Mouse (Mus musculus): Measurements from ENCODE around the gene Nsun5. TPM values are rescaled to one million over a fixed set of nuclear protein-coding genes. Genes with fewer than 3 reads are reported as not detected.

Nsun5 gene
- 35.3 and 37.3 TPM in 2 replicates for polyA plus RNA-seq (2015; fragmentation: Nextera tagmentation; extraction: Ambion mirVana)

DNA sequence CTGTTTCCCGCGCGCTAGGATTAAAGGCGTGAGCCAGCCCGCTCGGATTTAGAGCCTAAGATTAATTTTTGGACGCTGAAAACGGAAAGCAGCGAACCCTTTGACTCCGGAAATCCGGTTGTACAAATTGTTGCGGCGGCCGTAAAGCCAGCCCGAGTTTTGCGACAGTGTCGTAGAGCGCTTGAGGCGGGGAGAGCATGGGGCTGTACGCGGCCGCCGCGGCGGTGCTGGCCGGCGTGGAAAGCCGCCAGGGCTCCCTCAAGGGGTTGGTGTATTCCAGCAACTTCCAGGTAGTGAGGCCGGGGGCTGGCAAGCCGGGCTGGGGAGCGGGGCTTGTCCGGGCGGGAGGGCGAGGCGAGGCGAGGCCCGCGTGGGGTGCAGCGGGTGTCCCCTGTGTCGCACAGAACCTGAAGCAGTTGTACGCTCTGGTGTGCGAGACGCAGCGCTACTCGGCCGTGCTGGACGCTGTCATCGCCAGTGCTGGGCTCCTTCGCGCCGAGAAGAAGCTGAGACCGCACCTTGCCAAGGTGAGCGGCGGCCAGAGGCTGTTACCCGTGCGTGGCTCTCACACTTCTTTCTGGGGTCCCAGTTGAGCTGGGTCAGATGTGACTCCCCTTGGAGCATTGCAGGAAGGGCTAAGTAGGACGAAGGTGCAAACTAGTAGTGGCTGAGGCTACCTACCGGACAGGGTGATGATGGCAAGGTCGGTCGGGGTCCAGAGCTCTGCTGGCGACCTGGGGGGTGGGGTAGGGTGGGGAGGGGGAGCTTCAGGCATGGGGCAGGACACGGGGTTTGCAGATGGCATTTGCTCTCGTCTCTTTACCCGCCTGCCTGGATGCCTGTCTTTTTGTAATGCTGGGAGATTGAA, at the start of gene Nsun5:
Nsun5 (plus strand) TSS at position 167 of the 868 bp plus-strand sequence.
- Histone ChIP-seq H3K9me3 (no peaks in the 10 kb centered on the region), H3K4me1 (peaks cover 18% of the 10 kb centered on the region), H3K27ac (peak within 1 kb of the TSS; percentile 83), H3K9ac (peak within 1 kb of the TSS; percentile 94), H3K4me3 (peak within 1 kb of the TSS; percentile 99), H3K4me2 (peak within 1 kb of the TSS; percentile 86), H3K27me3 (replicated peaks) (no peaks in the 10 kb centered on the region), H3K36me3 (replicated peaks) (peaks cover 26% of the 10 kb centered on the region)
- under 1% methylated on average over 63 of the region's 64 CpGs for WGBS
- ATAC-seq (replicated peaks): peak; percentile 76

DNA sequence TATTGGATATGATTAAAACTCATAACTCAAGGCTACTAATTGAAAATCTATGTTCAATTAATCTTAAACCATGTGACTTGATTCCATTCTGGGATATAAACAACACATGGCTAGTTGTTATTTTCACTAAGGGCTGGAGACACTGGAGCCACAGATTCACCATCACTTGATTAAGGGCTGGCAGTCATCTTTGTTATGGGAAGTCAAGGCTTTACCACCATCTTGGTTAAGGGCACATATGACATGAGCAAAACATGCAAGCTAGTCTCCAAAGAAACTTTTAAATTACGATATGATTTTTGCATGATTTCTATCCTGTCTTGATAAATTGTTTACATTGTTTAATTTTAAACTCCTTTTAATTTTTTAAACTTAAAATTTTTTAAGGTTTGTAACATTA, 47.6 kb upstream of the Nsun5 start:
- H3K27ac ChIP-seq: no peak overlapping the region
- WGBS: 86% methylated on average over 1 of the region's 1 CpGs

DNA sequence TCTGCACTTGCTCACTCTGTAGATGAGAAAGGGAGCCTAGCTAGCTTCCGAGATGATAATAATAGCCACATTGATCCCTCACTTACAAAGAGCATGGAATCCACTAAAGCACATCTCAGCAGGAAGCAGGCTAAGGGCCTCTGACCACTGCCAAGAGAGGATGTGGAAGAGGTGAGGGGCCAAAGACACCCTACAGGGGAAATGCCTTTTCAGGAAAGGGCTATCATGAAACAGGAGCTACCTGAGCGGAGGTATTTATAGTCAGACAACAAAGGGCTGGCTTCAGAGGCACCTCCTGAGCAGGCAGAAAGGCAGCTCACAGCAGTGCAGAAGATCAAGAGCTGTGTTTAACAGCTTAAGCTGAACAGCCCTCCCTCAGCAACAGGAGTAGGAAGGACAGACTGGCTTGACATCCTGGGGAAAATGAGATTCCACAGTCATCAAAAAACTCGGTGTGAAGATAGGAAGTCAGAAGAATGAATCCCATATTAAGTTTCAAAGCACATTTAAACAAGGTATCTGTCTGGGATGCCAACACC, 43.6 kb upstream of the Nsun5 start:
- peak; percentile 63; the same call in 1 of the 2 replicates for ATAC-seq (replicated peaks)
- Histone ChIP-seq H3K27ac (peak overlapping the region; percentile 54; the same call in 1 of the 2 replicates), H3K4me2 (no peak overlapping the region), H3K4me1 (no peaks in the 10 kb centered on the region), H3K27me3 (replicated peaks) (no peaks in the 10 kb centered on the region), H3K36me3 (replicated peaks) (no peaks in the 10 kb centered on the region), H3K9me3 (no peaks in the 10 kb centered on the region), H3K4me3 (no peak overlapping the region), H3K9ac (no peak overlapping the region)
- 7% methylated on average over 3 of the region's 3 CpGs for WGBS

More for the DNA sequence above, 47.6 kb upstream of the Nsun5 start:
- no peak for ATAC-seq (replicated peaks)
- Histone ChIP-seq H3K4me1 (no peaks in the 10 kb centered on the region), H3K4me3 (no peak overlapping the region), H3K36me3 (replicated peaks) (no peaks in the 10 kb centered on the region), H3K9me3 (no peaks in the 10 kb centered on the region), H3K9ac (no peak overlapping the region), H3K4me2 (no peak overlapping the region), H3K27me3 (replicated peaks) (no peaks in the 10 kb centered on the region)

DNA sequence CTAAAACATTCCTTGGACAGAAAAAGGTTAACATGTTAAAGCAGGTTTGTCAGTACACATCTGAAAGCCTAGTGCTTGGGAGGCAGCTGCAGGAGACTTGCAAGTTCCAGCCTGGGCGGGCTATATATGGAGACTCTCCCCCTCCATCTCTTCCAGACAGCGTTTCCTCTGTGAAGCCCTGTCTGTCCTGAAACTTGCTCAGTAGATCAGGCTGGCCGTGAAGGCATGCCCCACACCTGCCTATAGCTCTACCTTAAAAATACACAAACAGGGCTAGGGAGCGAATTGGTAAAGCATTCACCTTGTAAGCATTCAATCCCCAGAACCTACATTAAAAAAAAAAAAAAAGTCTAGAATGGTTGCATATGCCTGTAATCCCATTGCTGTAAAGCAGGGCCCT, 40.3 kb upstream of the Nsun5 start:
- Histone ChIP-seq H3K27ac (no peak overlapping the region), H3K9me3 (no peaks in the 10 kb centered on the region), H3K27me3 (replicated peaks) (no peaks in the 10 kb centered on the region), H3K9ac (no peak overlapping the region), H3K4me2 (no peak overlapping the region), H3K4me1 (no peaks in the 10 kb centered on the region), H3K36me3 (replicated peaks) (no peaks in the 10 kb centered on the region), H3K4me3 (no peak overlapping the region)
- ATAC-seq (replicated peaks): no peak
- WGBS: 83% methylated on average over 4 of the region's 4 CpGs

DNA sequence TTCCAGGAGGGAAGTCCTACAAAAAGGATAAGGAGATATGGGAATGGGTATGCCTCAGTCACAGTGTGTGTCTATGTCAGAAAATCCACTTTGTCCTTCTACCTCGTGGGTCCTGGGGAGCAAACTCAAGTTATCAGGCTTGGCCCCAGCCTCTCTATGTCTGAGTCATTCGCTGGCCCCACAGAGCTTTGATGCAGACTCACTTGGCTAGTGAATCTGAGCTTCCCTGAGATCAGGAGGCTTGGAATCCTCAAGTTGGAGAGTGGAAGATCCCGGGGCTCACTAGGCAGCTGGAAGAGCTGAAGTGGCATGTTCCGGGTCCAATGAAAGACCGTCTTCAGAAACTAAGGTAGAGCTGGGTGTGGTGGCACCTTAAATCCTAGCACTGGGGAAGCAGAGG, 39.6 kb upstream of the Nsun5 start:
- Histone ChIP-seq H3K36me3 (replicated peaks) (no peaks in the 10 kb centered on the region), H3K9ac (no peak overlapping the region), H3K4me3 (no peak overlapping the region), H3K27me3 (replicated peaks) (no peaks in the 10 kb centered on the region), H3K9me3 (no peaks in the 10 kb centered on the region), H3K4me1 (no peaks in the 10 kb centered on the region), H3K4me2 (no peak overlapping the region), H3K27ac (no peak overlapping the region)
- ATAC-seq (replicated peaks): no peak
- WGBS: 84% methylated on average over 5 of the region's 5 CpGs

DNA sequence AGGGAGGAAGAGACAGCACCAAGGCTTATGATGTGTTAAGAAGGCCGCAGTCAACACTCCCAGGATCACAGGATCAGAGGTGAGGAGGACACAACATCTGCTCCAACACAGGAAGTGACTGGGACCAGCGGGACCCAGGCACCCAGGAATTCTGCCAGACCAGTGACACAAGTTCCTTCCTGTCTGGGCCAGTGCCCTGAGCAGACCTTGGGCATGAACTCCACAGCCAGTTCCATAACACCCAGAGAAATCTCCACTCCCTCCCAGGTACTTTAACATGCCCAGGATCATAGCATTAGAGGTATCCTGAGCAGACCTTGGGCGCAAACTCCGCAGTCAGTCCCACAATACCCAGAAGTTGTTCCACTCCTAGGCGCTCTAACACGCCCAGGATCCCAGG, 38.6 kb upstream of the Nsun5 start:
- Histone ChIP-seq H3K4me3 (no peak overlapping the region), H3K36me3 (replicated peaks) (no peaks in the 10 kb centered on the region), H3K9ac (no peak overlapping the region), H3K27ac (no peak overlapping the region), H3K4me1 (no peaks in the 10 kb centered on the region), H3K9me3 (no peaks in the 10 kb centered on the region), H3K4me2 (no peak overlapping the region), H3K27me3 (replicated peaks) (no peaks in the 10 kb centered on the region)
- no peak for ATAC-seq (replicated peaks)
- WGBS: 89% methylated on average over 6 of the region's 6 CpGs

DNA sequence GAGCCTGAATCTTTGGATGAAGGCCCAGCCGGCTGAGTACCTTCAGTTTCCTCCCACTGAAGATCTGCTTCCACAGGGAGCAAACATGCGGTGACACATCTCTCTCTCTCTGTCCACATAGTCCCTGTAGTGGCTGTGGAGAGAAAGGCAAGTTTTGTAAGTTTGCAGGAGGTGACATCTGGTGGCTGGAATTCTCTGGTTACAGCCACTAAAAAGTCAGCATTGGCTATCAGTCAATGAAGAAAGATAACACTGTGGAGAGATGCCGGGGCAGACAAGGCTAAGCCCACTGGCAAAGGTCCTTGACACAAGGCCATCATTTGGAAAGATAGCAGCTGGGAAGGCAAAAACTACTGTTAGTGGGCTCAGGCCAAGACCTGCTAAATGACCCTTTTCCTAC, 32.2 kb upstream of the Nsun5 start:
- Histone ChIP-seq H3K4me3 (no peak overlapping the region), H3K4me1 (no peaks in the 10 kb centered on the region), H3K9ac (no peak overlapping the region), H3K27me3 (replicated peaks) (no peaks in the 10 kb centered on the region), H3K27ac (no peak overlapping the region), H3K36me3 (replicated peaks) (no peaks in the 10 kb centered on the region), H3K9me3 (no peaks in the 10 kb centered on the region), H3K4me2 (no peak overlapping the region)
- ATAC-seq (replicated peaks): no peak
- 70% methylated on average over 3 of the region's 3 CpGs for WGBS

DNA sequence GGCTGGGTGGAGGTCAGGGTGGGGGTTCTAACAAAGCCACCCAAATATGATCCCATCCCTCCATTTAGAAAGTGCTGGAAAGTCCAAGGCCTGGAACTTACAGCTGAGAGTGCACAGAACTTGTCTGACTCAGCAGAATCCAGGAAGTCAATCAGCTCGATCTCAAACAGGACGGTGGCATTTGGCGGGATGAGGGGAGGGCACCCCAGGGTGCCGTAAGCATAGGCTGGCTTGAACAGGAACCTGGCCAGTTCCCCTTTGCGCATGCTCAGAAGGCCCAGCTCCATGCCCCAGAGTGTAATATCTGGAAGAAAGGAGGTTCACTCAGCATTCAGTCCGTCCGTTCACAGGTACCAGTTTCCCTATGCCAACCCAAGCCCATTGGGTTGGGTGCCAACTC, 23.8 kb upstream of the Nsun5 start:
- Histone ChIP-seq H3K4me2 (no peak overlapping the region), H3K9ac (no peak overlapping the region), H3K27ac (no peak overlapping the region), H3K4me3 (no peak overlapping the region), H3K27me3 (replicated peaks) (no peaks in the 10 kb centered on the region), H3K36me3 (replicated peaks) (no peaks in the 10 kb centered on the region), H3K4me1 (no peaks in the 10 kb centered on the region), H3K9me3 (peaks cover 4% of the 10 kb centered on the region; the same call in 1 of the 2 replicates)
- 85% methylated on average over 7 of the region's 7 CpGs for WGBS
- no peak for ATAC-seq (replicated peaks)

DNA sequence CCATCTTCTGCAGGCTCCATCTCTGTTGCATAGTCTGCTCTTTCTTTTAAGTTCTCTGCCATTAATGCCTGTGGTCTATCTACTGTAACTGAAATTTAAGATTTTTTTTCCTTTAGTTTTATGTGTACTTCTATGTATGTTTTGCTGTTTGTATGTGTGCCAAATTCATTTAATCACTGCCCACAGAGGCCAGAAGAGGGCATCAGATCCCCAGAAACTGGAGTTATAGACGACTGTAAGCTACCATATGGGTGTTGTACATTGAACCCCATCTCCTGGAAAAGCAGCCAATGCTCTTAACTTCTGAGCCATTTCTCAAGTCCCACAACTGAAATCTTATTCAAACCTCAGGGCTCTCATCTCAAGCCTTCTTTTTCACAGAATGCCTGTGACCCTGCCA, 23.3 kb upstream of the Nsun5 start:
- no peak overlapping the region for H3K27ac ChIP-seq
- no peak for ATAC-seq (replicated peaks)
- no peak overlapping the region for H3K9ac ChIP-seq
- no peaks in the 10 kb centered on the region for H3K4me1 ChIP-seq
- H3K4me2 ChIP-seq: no peak overlapping the region
- WGBS: 25% methylated on average over 1 of the region's 1 CpGs
- no peaks in the 10 kb centered on the region for H3K36me3 ChIP-seq (replicated peaks)
- H3K4me3 ChIP-seq: no peak overlapping the region
- peaks cover 4% of the 10 kb centered on the region; the same call in 1 of the 2 replicates for H3K9me3 ChIP-seq
- no peaks in the 10 kb centered on the region for H3K27me3 ChIP-seq (replicated peaks)

DNA sequence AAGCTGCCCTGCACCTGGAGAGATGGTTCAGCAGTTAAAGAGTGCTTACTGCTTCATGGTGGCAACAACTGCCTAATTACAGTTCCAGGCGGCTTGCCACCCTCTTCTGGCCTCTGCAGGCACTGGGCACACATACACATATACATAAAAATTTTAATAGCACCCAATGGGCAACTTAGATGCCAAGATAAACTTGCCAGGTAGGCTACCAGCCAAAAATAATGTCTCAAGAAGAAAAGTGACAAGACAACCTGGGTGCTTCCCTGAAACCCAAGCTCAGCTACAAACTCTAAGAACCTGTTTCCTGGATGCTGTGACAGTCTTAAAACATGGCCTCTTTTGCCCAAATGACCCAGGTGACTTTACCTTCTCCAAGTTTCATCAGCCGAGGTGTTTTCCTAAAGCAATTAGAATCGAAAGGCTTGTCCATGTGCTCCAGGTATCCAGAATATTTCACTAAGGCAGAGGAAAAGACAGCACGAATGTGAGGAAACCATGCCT, 22.2 kb upstream of the Nsun5 start:
- 68% methylated on average over 4 of the region's 4 CpGs for WGBS
- H3K9me3 ChIP-seq: peaks cover 4% of the 10 kb centered on the region; the same call in 1 of the 2 replicates
- no peak for ATAC-seq (replicated peaks)

DNA sequence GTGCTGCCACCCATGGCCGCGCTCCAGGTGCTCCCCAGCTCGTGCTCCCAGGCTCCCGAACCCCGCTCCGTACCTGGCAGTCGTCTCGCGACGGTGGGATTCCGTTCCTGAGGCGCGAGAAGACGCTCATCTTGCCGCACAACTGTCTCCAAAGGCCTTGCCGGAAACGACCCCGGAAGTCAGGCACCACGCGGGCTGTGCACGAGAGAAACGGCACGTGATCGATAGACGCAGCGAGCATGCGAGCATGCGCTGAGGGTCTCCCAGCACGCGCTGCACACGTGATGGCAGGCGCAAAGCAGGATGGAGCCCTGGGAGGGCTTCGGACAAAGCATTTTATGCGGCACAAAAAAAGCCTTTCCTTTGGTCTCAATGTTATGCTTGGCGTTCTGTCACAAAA, 19.9 kb upstream of the Nsun5 start, which contains the start of gene Fkbp6:
Fkbp6 (minus strand) TSS at position 183 of the 400 bp plus-strand sequence.
- WGBS: 91% methylated on average over 35 of the region's 35 CpGs
- Histone ChIP-seq H3K27me3 (replicated peaks) (no peaks in the 10 kb centered on the region), H3K27ac (no peak within 1 kb of the TSS), H3K36me3 (replicated peaks) (no peaks in the 10 kb centered on the region), H3K4me1 (no peaks in the 10 kb centered on the region), H3K9ac (no peak within 1 kb of the TSS), H3K4me2 (no peak within 1 kb of the TSS), H3K9me3 (peaks cover 4% of the 10 kb centered on the region; the same call in 1 of the 2 replicates), H3K4me3 (no peak within 1 kb of the TSS)
- no peak for ATAC-seq (replicated peaks)

More for the DNA sequence above, 22.2 kb upstream of the Nsun5 start:
- Histone ChIP-seq H3K4me1 (no peaks in the 10 kb centered on the region), H3K4me2 (no peak overlapping the region), H3K9ac (no peak overlapping the region), H3K27ac (no peak overlapping the region), H3K4me3 (no peak overlapping the region), H3K36me3 (replicated peaks) (no peaks in the 10 kb centered on the region), H3K27me3 (replicated peaks) (no peaks in the 10 kb centered on the region)

DNA sequence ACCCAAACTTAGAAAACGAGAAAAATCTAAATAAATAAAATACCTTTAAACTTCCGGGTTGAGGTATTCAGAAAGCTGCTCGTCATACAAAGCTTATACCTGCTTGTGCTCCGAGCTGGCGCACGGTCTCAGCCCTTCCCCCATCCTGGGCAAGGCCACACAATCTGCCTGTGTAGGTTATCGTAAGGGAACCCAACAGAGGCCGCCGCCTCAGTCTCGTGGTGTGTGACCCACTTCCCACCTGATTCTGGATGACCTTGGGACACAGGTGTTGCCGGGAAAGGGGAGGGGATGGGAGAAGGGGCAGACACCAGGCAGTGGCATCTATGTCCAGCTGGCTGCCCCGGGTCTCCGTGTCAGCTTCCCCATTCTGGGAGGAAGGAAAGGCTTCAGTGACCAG, 18.1 kb upstream of the Nsun5 start:
- peaks cover 4% of the 10 kb centered on the region; the same call in 1 of the 2 replicates for H3K9me3 ChIP-seq
- no peak overlapping the region for H3K9ac ChIP-seq
- H3K4me3 ChIP-seq: no peak overlapping the region
- H3K4me2 ChIP-seq: no peak overlapping the region
- ATAC-seq (replicated peaks): no peak
- no peaks in the 10 kb centered on the region for H3K4me1 ChIP-seq
- WGBS: 87% methylated on average over 13 of the region's 13 CpGs
- H3K27me3 ChIP-seq (replicated peaks): no peaks in the 10 kb centered on the region
- H3K27ac ChIP-seq: no peak overlapping the region
- H3K36me3 ChIP-seq (replicated peaks): no peaks in the 10 kb centered on the region

All from midbrain, embryonic 15.5 days (tissue).